Mouse (Mus musculus) cortical plate, adult 2 months (tissue): ENCODE data around the gene Ccser1. TPM values are rescaled to one million over a fixed set of nuclear protein-coding genes. Genes with fewer than 3 reads are reported as not detected.

Source experiments
- H3K27ac ChIP-seq: fragments of 200-500 bp; 2 replicates; pipeline ENCODE4 v1.5.1; 2012; ENCODE audit warnings: low read length, control low read depth, inconsistent platforms; ENCODE audit not compliant: insufficient read depth
- H3K4me1 ChIP-seq: fragments of 200-500 bp; 2 replicates; pipeline ENCODE4 v1.6.1; 2011; ENCODE audit warnings: low read length; ENCODE audit not compliant: control insufficient read depth, insufficient read depth
- H3K4me3 ChIP-seq: fragments of 200-500 bp; 2 replicates; pipeline ENCODE4 v1.5.1; 2011; ENCODE audit warnings: mild to moderate bottlenecking, low read length, control low read depth; ENCODE audit not compliant: insufficient read depth
- CTCF ChIP-seq: fragments of 200-500 bp; IDR thresholded peaks from 2 replicates; pipeline ENCODE4 v1.5.1; 2011; ENCODE audit warnings: mild to moderate bottlenecking, control low read depth, low read length; ENCODE audit not compliant: insufficient read depth; ENCODE audit errors: extremely low read depth
- POLR2A ChIP-seq: fragments of 200-500 bp; IDR thresholded peaks from 2 replicates; pipeline ENCODE4 v1.6.1; 2011; ENCODE audit warnings: mild to moderate bottlenecking, low read length, control low read depth; ENCODE audit not compliant: insufficient read depth; ENCODE audit errors: extremely low read depth
- polyA plus RNA-seq: library from polyadenylated mRNA; depleted of rRNA; stranded (reverse); fragments of >200 nt; gene quantifications from 2 replicates; pipeline ENCODE4 v1.2.3, GENCODE M21; 2012

The Ccser1 gene
- polyA plus RNA-seq, 1 experiment, result 11.7 TPM

DNA sequence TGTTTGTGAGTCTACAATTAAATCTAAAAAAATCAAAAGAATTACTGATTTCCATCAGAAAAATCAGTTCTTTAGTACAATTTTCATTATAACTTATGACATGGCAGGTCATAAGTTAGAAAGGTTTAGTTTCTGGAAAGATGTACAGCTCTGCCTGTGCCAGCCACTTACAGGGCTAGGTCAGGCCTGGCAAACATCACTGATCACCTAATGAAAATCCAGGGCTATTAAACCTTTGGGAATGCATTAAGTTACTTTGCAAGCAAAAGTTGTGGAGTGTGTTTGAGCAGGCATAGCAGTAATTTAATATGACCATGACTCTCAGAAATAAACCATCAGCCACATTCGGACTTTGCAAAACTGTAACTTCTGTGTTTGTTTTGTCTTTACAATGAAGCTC lies 36.4 kb downstream of the Ccser1 start:
- H3K4me1 ChIP-seq, result no peaks in the 10 kb centered on the region; the same call in 1 of the 2 replicates
- no peak overlapping the region for H3K27ac ChIP-seq
- TF ChIP-seq CTCF, result no peak
- TF ChIP-seq POLR2A, result no peak
- H3K4me3 ChIP-seq, result no peak overlapping the region

- Histone ChIP-seq H3K4me1 (no peaks in the 10 kb centered on the region; the same call in 1 of the 2 replicates), H3K27ac (no peak overlapping the region), H3K4me3 (no peak overlapping the region)
- TF ChIP-seq CTCF (no peak), POLR2A (no peak)
Measured at GRCm38 (mm10) chr6:61217717-61218116, 37.6 kb downstream of the Ccser1 start.

DNA sequence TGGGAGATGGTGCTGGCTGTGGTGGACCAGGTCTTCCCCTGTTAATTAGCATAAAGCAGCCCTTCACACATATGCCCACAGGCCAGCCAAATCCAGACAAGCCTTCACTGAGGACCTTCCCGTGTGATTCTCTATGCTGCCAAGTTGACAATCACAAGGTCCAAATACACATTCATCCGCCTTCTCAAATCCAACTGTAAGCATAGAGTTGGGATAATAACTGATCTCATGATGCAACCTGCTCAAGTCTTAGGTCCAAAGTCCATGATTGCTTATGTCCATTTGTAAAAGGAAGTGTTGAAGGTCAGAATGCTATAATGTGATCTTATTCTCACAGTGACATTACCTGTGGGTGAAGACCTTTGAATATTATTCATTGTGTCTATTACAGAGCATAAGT lies 43.4 kb downstream of the Ccser1 start:
- Histone ChIP-seq H3K4me1 (no peaks in the 10 kb centered on the region; the same call in 1 of the 2 replicates), H3K4me3 (no peak overlapping the region), H3K27ac (no peak overlapping the region)
- TF ChIP-seq CTCF, result no peak
- no peak for TF ChIP-seq POLR2A

GRCm38 (mm10) chr6:61225302-61225701 lies 45.2 kb downstream of the Ccser1 start:
- TF ChIP-seq CTCF (no peak), POLR2A (no peak)
- no peak overlapping the region for H3K4me3 ChIP-seq
- no peak overlapping the region for H3K27ac ChIP-seq
- no peaks in the 10 kb centered on the region for H3K4me1 ChIP-seq

GRCm38 (mm10) chr6:61230058-61230718 lies 50.1 kb downstream of the Ccser1 start:
- Histone ChIP-seq H3K27ac (no peak overlapping the region), H3K4me3 (no peak overlapping the region), H3K4me1 (peaks cover 2% of the 10 kb centered on the region; the same call in 1 of the 2 replicates)
- TF ChIP-seq CTCF (no peak), POLR2A (no peak)

- TF ChIP-seq POLR2A, result no peak
- no peak for TF ChIP-seq CTCF
- Histone ChIP-seq H3K4me1 (peaks cover 2% of the 10 kb centered on the region; the same call in 1 of the 2 replicates), H3K27ac (no peak overlapping the region), H3K4me3 (no peak overlapping the region)
Measured at GRCm38 (mm10) chr6:61233060-61233459, 52.9 kb downstream of the Ccser1 start.

- H3K4me1 ChIP-seq, result peaks cover 2% of the 10 kb centered on the region; the same call in 1 of the 2 replicates
- H3K27ac ChIP-seq, result no peak overlapping the region
- TF ChIP-seq CTCF (no peak), POLR2A (no peak)
- no peak overlapping the region for H3K4me3 ChIP-seq
Measured at GRCm38 (mm10) chr6:61233548-61234187, 53.5 kb downstream of the Ccser1 start.

- no peak for TF ChIP-seq CTCF
- no peak for TF ChIP-seq POLR2A
- H3K4me1 ChIP-seq, result no peaks in the 10 kb centered on the region
- H3K4me3 ChIP-seq, result no peak overlapping the region
- H3K27ac ChIP-seq, result no peak overlapping the region
Measured at GRCm38 (mm10) chr6:61240618-61241017, 60.5 kb downstream of the Ccser1 start.

GRCm38 (mm10) chr6:61242556-61242955 lies 62.4 kb downstream of the Ccser1 start:
- Histone ChIP-seq H3K4me3 (no peak overlapping the region), H3K27ac (no peak overlapping the region), H3K4me1 (no peaks in the 10 kb centered on the region)
- TF ChIP-seq POLR2A (no peak), CTCF (no peak)

GRCm38 (mm10) chr6:61246523-61246922 lies 66.4 kb downstream of the Ccser1 start:
- H3K4me3 ChIP-seq, result no peak overlapping the region
- TF ChIP-seq CTCF, result no peak
- TF ChIP-seq POLR2A, result no peak
- H3K4me1 ChIP-seq, result no peaks in the 10 kb centered on the region
- no peak overlapping the region for H3K27ac ChIP-seq
